Mouse (Mus musculus) small intestine, adult 2 months (tissue): ENCODE results near the gene Gpr85.

Experiments
- CTCF ChIP-seq: fragments of 200-500 bp; IDR thresholded peaks from 2 replicates; pipeline ENCODE4 v1.5.1; 2012; ENCODE audit warnings: low read depth, mild to moderate bottlenecking, control low read depth, inconsistent platforms, low read length, moderate library complexity, mixed read lengths; ENCODE audit not compliant: insufficient replicate concordance, insufficient read length; ENCODE audit errors: extremely low read depth
- POLR2A ChIP-seq: fragments of 200-500 bp; IDR thresholded peaks from 2 replicates; pipeline ENCODE4 v1.6.1; 2012; ENCODE audit warnings: low read depth, mild to moderate bottlenecking, control low read depth, inconsistent platforms, low read length, moderate library complexity

DNA sequence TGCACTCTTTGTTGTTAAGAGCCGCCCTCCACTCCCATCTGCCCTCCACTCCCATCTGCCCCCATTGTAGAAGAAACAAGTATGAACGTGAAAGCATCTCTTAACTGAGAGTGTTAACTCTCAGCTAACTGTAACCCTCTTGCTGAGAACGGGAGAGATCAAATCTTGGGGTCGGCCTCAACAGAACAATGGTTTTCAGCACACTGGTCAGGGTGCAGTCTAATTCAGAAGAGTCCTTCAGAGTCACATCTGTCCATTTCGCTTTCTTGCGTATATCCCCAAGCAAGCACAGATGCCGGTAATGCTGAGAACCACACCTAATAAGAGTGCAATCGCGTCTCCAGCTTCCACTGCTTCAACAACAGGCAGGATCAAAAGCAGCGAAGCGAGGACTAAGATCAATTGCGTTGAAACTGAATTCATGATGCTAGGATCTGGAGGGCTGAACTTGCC is 30.6 kb upstream of the Gpr85 start:
- no peak for TF ChIP-seq CTCF
- TF ChIP-seq POLR2A: no peak
